In the genomic region with DNA sequence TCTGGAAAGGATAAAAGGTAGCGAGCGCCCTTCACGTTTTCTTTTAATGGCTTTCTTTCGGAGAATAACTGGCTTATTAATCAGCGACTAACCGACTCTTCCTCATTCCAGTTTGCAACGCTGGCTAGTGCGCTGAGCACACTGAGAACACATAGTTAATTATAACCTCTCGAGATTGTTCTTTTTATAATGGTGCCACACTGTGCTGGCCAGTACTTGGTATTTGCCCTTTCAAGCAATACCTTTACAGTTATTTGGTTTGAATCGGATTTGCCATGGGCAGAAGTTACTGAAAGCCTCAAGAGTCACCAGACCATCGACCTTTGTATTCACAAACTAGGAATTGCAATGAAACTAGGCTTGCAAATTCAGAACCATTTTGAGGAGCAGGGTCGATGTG, we compare ENCODE assay signal across 9 mouse cellular contexts. TPM values are rescaled to one million over a fixed set of nuclear protein-coding genes. Genes with fewer than 3 reads are reported as not detected.
DNase-seq lines count a peak whose midpoint lies in the region; ATAC-seq and TF ChIP-seq lines count a peak whose summit lies in the region.
"Had no signal": no experiment of that assay in that cellular context is flagged by ENCODE, and none has a peak within 500 bp of the region (broad histone marks: within the 10 kb centered on the region; RNA-seq: fewer than 3 reads in every experiment).

No protein-coding gene starts in this region.

- WGBS in spleen, adult 2 months = 1% methylated on average over 12 of the region's 12 CpGs
- WGBS in kidney, embryonic 16.5 days = 1% methylated on average over 12 of the region's 12 CpGs
- 2% methylated on average over 12 of the region's 12 CpGs for WGBS in neural tube, embryonic 12.5 days

- peaks cover 10% of the 10 kb centered on the region for H3K36me3 ChIP-seq in spleen, adult 2 months (ENCODE audit: control insufficient read depth, insufficient read depth, low read length)
- peaks cover 21% of the 10 kb centered on the region for H3K36me3 ChIP-seq in erythroblast, embryonic 14.5 days (ENCODE audit: control insufficient read depth)
- peaks cover 16% of the 10 kb centered on the region for H3K36me3 ChIP-seq in kidney, embryonic 16.5 days (ENCODE audit: insufficient read depth, low read length)
- H3K36me3 ChIP-seq in neural tube, embryonic 12.5 days = peaks cover 16% of the 10 kb centered on the region

- ATAC-seq in kidney, embryonic 16.5 days (ENCODE audit: low FRiP score, low TSS enrichment) = peak; percentile 35; the same call in 1 of the 2 replicates
- no peak; the same call in 1 of the 2 replicates for ATAC-seq in neural tube, embryonic 12.5 days (ENCODE audit: low FRiP score, low read depth)

- H3K27ac ChIP-seq in spleen, adult 2 months (ENCODE audit: insufficient read depth, low read length) = peak overlapping the region; percentile 93; the same call in 1 of the 2 replicates
- peak overlapping the region; percentile 97 for H3K27ac ChIP-seq in kidney, embryonic 16.5 days (ENCODE audit: low read length)
- H3K27ac ChIP-seq in neural tube, embryonic 12.5 days = no peak overlapping the region; the same call in 1 of the 2 replicates

- H3K27me3 ChIP-seq in spleen, adult 2 months (ENCODE audit: control insufficient read depth, insufficient read depth, low read length) = no peaks in the 10 kb centered on the region
- H3K27me3 ChIP-seq in erythroblast, embryonic 14.5 days (ENCODE audit: control insufficient read depth) = no peaks in the 10 kb centered on the region
- no peaks in the 10 kb centered on the region for H3K27me3 ChIP-seq in kidney, embryonic 16.5 days (ENCODE audit: insufficient read depth, low read length)
- H3K27me3 ChIP-seq in neural tube, embryonic 12.5 days (replicated peaks) = no peaks in the 10 kb centered on the region

- peak overlapping the region; percentile 93 for H3K9ac ChIP-seq in kidney, embryonic 16.5 days (replicated peaks; ENCODE audit: low read length)
- peak overlapping the region; percentile 88 for H3K9ac ChIP-seq in neural tube, embryonic 12.5 days

- TF ChIP-seq CTCF in spleen, adult 2 months (IDR thresholded peaks at IDR 0.05; ENCODE audit: extremely low read depth, insufficient read depth, insufficient read length, insufficient replicate concordance) = no peak

- H3K9me3 ChIP-seq in erythroblast, embryonic 14.5 days (ENCODE audit: control insufficient read depth, low read length) = no peaks in the 10 kb centered on the region
- H3K9me3 ChIP-seq in kidney, embryonic 16.5 days (ENCODE audit: low read length) = no peaks in the 10 kb centered on the region
- no peaks in the 10 kb centered on the region for H3K9me3 ChIP-seq in neural tube, embryonic 12.5 days

- no peaks in the 10 kb centered on the region for H3K4me1 ChIP-seq in spleen, adult 2 months (ENCODE audit: control insufficient read depth, insufficient read depth, insufficient read length)
- H3K4me1 ChIP-seq in erythroblast, embryonic 14.5 days (ENCODE audit: control insufficient read depth) = peaks cover 27% of the 10 kb centered on the region
- H3K4me1 ChIP-seq in kidney, embryonic 16.5 days (ENCODE audit: insufficient read depth, low read length) = peaks cover 20% of the 10 kb centered on the region
- H3K4me1 ChIP-seq in neural tube, embryonic 12.5 days = peaks cover 9% of the 10 kb centered on the region

- DNase-seq in spleen, adult 2 months (ENCODE audit: low read depth in 1 of 2, low spot score in 2 of 2) = no peak
- DNase-seq in spleen, postnatal 4 days (ENCODE audit: low spot score in 2 of 2) = no peak
- DNase-seq in adipocyte (ENCODE audit: low spot score) = no peak
- DNase-seq in left cerebral cortex, adult 11 months (ENCODE audit: low spot score) = no peak
- DNase-seq in cerebellum, postnatal 4 days (ENCODE audit: low spot score in 2 of 2) = no peak

- no peak for TF ChIP-seq POLR2A in spleen, adult 2 months (IDR thresholded peaks at IDR 0.05; ENCODE audit: low read depth, low read length)

- peak overlapping the region; percentile 68 for H3K4me3 ChIP-seq in spleen, adult 2 months (ENCODE audit: extremely low read depth, insufficient read depth, insufficient read length)
- peak overlapping the region; percentile 77 for H3K4me3 ChIP-seq in erythroblast, embryonic 14.5 days (replicated peaks)
- H3K4me3 ChIP-seq in kidney, embryonic 16.5 days (ENCODE audit: low read length) = peak overlapping the region; percentile 94
- peak overlapping the region; percentile 80 for H3K4me3 ChIP-seq in neural tube, embryonic 12.5 days

- H3K4me2 ChIP-seq in kidney, embryonic 16.5 days (replicated peaks; ENCODE audit: low read depth, low read length) = peak overlapping the region; percentile 80
- peak overlapping the region; percentile 60 for H3K4me2 ChIP-seq in neural tube, embryonic 12.5 days (replicated peaks)

RNA-seq across cellular contexts. Expression of a gene that starts 0.7 kb away (rescaled TPM):
- polyA plus RNA-seq in spleen, adult 2 months (2012; rRNA removed) = not detected in 2 replicates
- polyA plus RNA-seq in erythroblast, embryonic 14.5 days (2012) = 0.09 TPM in 1 of 2 replicates, not detected in the other
- 0.56 TPM in 1 of 2 replicates, not detected in the other for polyA plus RNA-seq in kidney, embryonic 16.5 days (2015; fragmentation: Nextera tagmentation; extraction: Ambion mirVana)
- polyA plus RNA-seq in neural tube, embryonic 12.5 days (2016; fragmentation: Nextera tagmentation; extraction: Ambion mirVana) = 3.3 TPM in 1 of 2 replicates, not detected in the other
- polyA plus RNA-seq: large intestine, adult 2 months had no signal

RNA-seq across cellular contexts. Expression of a gene that starts 0.7 kb away (rescaled TPM):
- 19.0 and 20.3 TPM in 2 replicates for polyA plus RNA-seq in spleen, adult 2 months (2012; rRNA removed)
- polyA plus RNA-seq in erythroblast, embryonic 14.5 days (2012) = 0.91 and 1.1 TPM in 2 replicates
- 52.5 and 57.0 TPM in 2 replicates for polyA plus RNA-seq in kidney, embryonic 16.5 days (2015; fragmentation: Nextera tagmentation; extraction: Ambion mirVana)
- 38.8 and 39.8 TPM in 2 replicates for polyA plus RNA-seq in neural tube, embryonic 12.5 days (2016; fragmentation: Nextera tagmentation; extraction: Ambion mirVana)

RNA-seq across cellular contexts. Expression of a gene that starts 37.6 kb away (rescaled TPM):
- 0.44 TPM in 1 of 2 replicates, not detected in the other for polyA plus RNA-seq in spleen, adult 2 months (2012; rRNA removed)
- polyA plus RNA-seq in erythroblast, embryonic 14.5 days (2012) = not detected in 2 replicates
- 1.1 and 1.2 TPM in 2 replicates for polyA plus RNA-seq in kidney, embryonic 16.5 days (2015; fragmentation: Nextera tagmentation; extraction: Ambion mirVana)
- 0.13 and 0.16 TPM in 2 replicates for polyA plus RNA-seq in neural tube, embryonic 12.5 days (2016; fragmentation: Nextera tagmentation; extraction: Ambion mirVana)
